Mouse (Mus musculus): Measurements from ENCODE around the gene Gm45140.
A peak's percentile ranks its signal among the peaks of the same experiment; 100 is the strongest.

Gm45140 gene

DNA sequence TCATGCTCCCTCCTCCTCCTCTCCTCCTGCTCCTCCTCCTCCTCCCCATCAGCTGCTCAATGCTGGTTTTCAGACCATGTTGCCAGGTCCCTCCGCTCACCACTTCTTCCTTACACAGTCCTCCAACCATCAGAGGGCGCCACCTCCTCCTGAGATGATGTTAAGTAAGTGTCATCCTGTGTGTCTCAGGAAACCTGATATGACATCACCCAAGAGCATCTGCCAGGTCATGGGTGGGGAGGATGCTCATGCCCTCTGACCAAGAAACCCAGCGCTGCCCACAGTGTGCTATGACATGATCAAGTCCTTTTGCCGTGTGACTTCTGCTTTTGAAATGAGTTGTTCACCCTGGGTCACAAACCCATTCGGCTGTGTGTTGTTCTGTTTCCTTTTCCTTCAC, 92.8 kb downstream of the Gm45140 start:
- DNase-seq (ENCODE audit: low read depth, low spot score): peak; percentile 85

DNA sequence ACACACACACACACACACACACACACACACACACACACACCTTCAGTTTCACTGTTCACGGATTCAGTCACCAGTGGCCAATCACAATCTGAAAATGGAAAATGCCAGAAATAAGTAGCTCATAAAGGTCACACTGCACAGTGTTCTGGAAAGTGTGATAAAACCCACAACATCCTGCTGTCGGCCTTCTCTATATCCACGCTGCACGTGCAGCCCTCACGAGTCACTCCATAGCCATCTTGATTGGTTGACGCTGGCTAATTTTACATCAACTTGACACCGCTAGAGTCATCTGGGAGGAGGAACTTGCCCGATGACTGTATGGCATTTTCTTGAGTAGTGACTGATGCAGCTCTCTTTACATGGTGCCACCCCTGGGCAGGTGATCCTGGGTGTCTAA, 93.6 kb downstream of the Gm45140 start:
- no peak for DNase-seq (ENCODE audit: low read depth, low spot score)

DNA sequence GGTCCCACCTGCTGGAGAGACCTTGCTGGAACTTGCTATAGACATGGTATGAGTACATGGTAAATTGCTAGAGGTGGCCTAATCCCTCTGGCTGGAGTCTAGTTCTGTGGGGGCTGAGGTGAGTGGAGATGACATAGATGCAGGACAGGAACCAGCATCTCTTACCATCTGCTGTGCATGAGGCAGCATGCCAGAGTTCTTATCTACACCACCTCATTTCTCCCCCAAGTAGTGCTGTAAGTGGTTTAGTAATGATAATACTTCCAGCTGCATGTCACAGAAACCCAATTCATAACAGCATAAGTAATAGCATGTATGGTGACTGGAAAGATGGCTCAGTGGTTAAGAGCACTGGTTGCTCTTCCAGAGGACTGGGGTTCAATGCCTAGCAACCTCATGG, 95.1 kb downstream of the Gm45140 start:
- DNase-seq (ENCODE audit: low read depth, low spot score): no peak

DNA sequence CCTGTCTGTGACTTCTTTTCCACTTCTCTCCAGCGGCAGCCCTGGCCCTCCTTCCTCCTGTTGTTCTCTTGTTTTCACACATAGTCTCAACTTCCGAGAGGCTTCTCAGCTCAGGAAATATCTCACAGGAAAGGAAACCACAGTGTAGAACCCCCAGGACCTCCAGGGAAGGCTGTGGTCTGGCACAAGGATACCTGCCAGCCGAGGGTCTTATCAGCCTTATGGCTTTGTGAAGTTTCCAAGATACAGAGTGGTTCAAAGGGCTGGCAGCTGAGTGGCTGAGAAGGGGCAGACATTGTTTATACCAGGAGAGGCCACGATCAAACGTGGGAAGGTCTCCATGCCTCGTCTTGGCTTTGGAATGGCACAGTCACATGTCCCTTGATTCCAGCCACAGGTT, 95.7 kb downstream of the Gm45140 start:
- no peak for DNase-seq (ENCODE audit: low read depth, low spot score)

Measured in R1 (cell line).